Mouse (Mus musculus) kidney, postnatal 4 days (tissue): ENCODE measurements around the gene Serpine2.

Experiments
- DNase-seq, 2 experiments: peaks; one replicate each; pipeline ENCODE4 v3.0.0; 2021; ENCODE audit warnings: mixed read lengths in 2 of 2

Serpine2 gene

GRCm38 (mm10) chr1:79756417-79756816 lies 104.6 kb downstream of the Serpine2 start:
- no peak for DNase-seq

- no peak for DNase-seq
Observed at GRCm38 (mm10) chr1:79755376-79755775, 105.6 kb downstream of the Serpine2 start.

GRCm38 (mm10) chr1:79754936-79755335 lies 106.0 kb downstream of the Serpine2 start:
- no peak for DNase-seq

- DNase-seq = no peak
Observed at GRCm38 (mm10) chr1:79753456-79753855, 107.5 kb downstream of the Serpine2 start.

- DNase-seq = no peak
Observed at GRCm38 (mm10) chr1:79752714-79753340, 108.2 kb downstream of the Serpine2 start.

GRCm38 (mm10) chr1:79752015-79752695 lies 108.8 kb downstream of the Serpine2 start:
- no peak for DNase-seq

- no peak for DNase-seq
Observed at GRCm38 (mm10) chr1:79751186-79751585, 109.8 kb downstream of the Serpine2 start.

GRCm38 (mm10) chr1:79746056-79746455 lies 114.9 kb downstream of the Serpine2 start:
- no peak for DNase-seq
